Mouse (Mus musculus) liver, embryonic 11.5 days (tissue): ENCODE measurements at regions not wholly inside any gene's neighbourhood (a gene's known extent, or its start where the extent isn't known, plus 50 kb on each side); places are given as distances from the start of the nearest gene placed in this dataset.

Experiments used
- ATAC-seq: fragments of 200-750 bp; cut with Nextera tagmentation; replicated peaks from 2 replicates; pipeline ENCODE4 v1.8.0; 2017; ENCODE audit warnings: moderate number of reproducible peaks, mild to moderate bottlenecking, moderate TSS enrichment, moderate library complexity; ENCODE audit not compliant: low FRiP score
- DNase-seq: peaks from one replicate; pipeline ENCODE4 v3.0.0-alpha.2; 2017; ENCODE audit warnings: low spot score
- H3K27ac ChIP-seq: fragments of 300-500 bp; sonication (generic); 2 replicates; pipeline ENCODE4 v1.5.1; 2014; ENCODE audit warnings: mild to moderate bottlenecking, low read depth, low read length, control low read depth
- H3K27me3 ChIP-seq: fragments of 300-500 bp; sonication (generic); replicated peaks from 2 replicates; pipeline ENCODE4 v1.6.1; 2014; ENCODE audit warnings: low read length, mixed read lengths; ENCODE audit not compliant: control insufficient read depth, insufficient read depth
- H3K36me3 ChIP-seq: fragments of 300-500 bp; sonication (generic); 2 replicates; pipeline ENCODE4 v1.6.1; 2014; ENCODE audit warnings: mild to moderate bottlenecking, low read length, moderate library complexity, mixed read lengths; ENCODE audit not compliant: control insufficient read depth, insufficient read depth
- H3K4me1 ChIP-seq: fragments of 300-500 bp; sonication (generic); replicated peaks from 2 replicates; pipeline ENCODE4 v1.6.1; 2014; ENCODE audit warnings: low read length, mixed read lengths; ENCODE audit not compliant: control insufficient read depth, insufficient read depth
- H3K4me2 ChIP-seq: fragments of 300-500 bp; sonication (generic); 2 replicates; pipeline ENCODE4 v1.6.1; 2014; ENCODE audit warnings: mild to moderate bottlenecking, control low read depth, moderate library complexity
- H3K4me3 ChIP-seq: fragments of 300-500 bp; sonication (generic); 2 replicates; pipeline ENCODE4 v1.5.1; 2014; ENCODE audit warnings: low read depth, low read length, control low read depth
- H3K9ac ChIP-seq: fragments of 300-500 bp; sonication (generic); 2 replicates; pipeline ENCODE4 v1.6.1; 2014; ENCODE audit warnings: low read depth, low read length, control low read depth
- H3K9me3 ChIP-seq: fragments of 300-500 bp; sonication (generic); 2 replicates; pipeline ENCODE4 v1.6.1; 2016; ENCODE audit warnings: low read length, inconsistent platforms, mixed read lengths; ENCODE audit not compliant: control insufficient read depth
- WGBS: fragments of 180-500 bp; shearing (Covaris S2); extraction: QIAGEN DNeasy Blood & Tissue Kit; methylation state at CpG from one replicate; pipeline ENCODE4 v1.1.7; 2014; 5-methylcytosine and 5-hydroxymethylcytosine counted together

DNA sequence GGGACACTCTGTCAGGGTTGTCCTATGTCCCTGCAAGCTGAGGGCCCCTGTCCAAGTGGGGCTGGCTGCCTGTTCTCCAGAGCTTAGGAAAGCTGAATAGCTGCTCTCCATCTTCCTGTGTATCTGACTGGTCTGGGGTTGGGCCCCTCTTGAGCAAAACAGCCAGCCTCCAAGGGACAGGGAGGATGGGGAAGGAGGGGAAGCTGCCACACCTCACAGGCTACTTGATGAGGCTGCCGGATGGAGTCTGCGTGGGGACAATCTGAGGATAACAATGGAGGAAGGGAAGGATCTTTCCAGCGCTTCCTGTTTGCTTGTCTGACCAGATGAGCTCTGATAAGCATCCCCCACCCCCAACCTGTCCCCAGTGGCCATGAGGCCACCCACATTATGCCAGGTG is 57.1 kb upstream of the Ccnd1 start:
- no peak overlapping the region for H3K27ac ChIP-seq
- H3K36me3 ChIP-seq: no peaks in the 10 kb centered on the region
- H3K9ac ChIP-seq: no peak overlapping the region
- no peak overlapping the region for H3K4me3 ChIP-seq
- no peaks in the 10 kb centered on the region for H3K4me1 ChIP-seq
- no peak overlapping the region for H3K4me2 ChIP-seq
- no peaks in the 10 kb centered on the region for H3K9me3 ChIP-seq
- DNase-seq (no peak), ATAC-seq (no peak)
- H3K27me3 ChIP-seq: no peaks in the 10 kb centered on the region
- WGBS: 41% methylated on average over 3 of the region's 3 CpGs

DNA sequence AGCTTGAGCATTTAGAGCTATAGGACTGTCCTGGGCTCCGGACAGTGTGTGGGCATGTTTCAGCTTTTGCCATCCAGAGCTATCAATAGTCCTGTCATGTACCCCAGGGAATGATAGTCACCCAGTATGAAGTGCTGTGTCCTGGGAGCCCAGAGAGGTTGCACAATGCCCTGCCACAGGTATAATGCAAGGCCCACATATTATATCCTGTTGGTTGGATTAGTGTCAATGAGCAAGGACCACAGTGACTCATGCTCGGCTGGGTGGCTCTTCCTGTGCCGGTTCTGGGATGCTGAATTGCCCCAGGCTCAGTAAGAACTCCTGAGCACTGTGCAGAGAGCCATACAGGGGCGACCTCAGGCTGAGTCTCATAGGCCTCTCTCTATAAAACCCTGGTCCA is 54.5 kb upstream of the Ccnd1 start:
- Histone ChIP-seq H3K4me3 (no peak overlapping the region), H3K9me3 (no peaks in the 10 kb centered on the region), H3K36me3 (no peaks in the 10 kb centered on the region), H3K4me1 (no peaks in the 10 kb centered on the region), H3K27me3 (no peaks in the 10 kb centered on the region), H3K4me2 (no peak overlapping the region), H3K9ac (no peak overlapping the region), H3K27ac (no peak overlapping the region)
- ATAC-seq: no peak
- DNase-seq: no peak
- 70% methylated on average over 4 of the region's 4 CpGs for WGBS

DNA sequence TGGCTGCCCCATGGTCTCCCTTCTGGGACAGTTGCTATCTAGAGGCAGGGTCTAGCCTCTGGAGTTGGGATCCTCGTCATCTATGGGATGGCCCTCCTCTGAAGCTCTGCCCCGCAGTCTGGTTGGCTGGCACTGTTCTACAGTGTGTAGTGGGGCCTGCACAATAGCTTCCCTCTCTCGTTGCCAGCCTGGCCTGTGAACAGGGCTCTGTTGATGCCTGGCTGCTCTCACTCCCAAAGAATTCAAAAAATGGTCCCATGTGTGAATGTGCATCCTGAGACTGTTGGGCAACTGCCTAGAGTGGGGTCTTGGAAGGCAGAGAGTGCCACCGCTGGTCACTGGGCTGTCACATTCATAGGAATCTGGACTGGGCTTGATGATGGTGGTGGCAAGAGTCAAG is 53.8 kb upstream of the Ccnd1 start:
- H3K4me3 ChIP-seq: no peak overlapping the region
- DNase-seq (no peak), ATAC-seq (no peak)
- no peaks in the 10 kb centered on the region for H3K27me3 ChIP-seq
- H3K36me3 ChIP-seq: no peaks in the 10 kb centered on the region
- H3K4me1 ChIP-seq: no peaks in the 10 kb centered on the region
- H3K9me3 ChIP-seq: no peaks in the 10 kb centered on the region
- 83% methylated on average over 4 of the region's 4 CpGs for WGBS
- no peak overlapping the region for H3K4me2 ChIP-seq
- no peak overlapping the region for H3K9ac ChIP-seq
- H3K27ac ChIP-seq: no peak overlapping the region

DNA sequence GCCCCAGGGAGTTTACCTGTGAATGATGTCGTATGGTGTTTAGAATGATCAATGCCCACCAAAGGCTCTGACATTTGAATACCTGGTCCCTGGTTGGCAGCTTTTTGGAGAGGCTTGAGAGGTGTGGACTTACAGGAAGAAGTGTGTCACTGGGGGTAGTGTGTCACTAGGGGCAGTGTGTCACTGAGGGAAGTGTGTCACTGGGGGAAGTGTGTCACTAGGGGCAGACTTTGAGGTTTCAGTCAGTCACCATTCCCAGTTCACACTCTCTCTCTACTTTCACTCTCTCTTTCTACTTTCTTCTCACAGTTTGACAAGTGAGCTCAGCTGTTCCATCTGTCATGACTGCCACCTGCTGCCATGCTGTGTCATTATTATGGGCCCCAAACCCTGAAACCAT is 52.0 kb upstream of the Ccnd1 start:
- DNase-seq: no peak
- Histone ChIP-seq H3K4me1 (no peaks in the 10 kb centered on the region), H3K27ac (no peak overlapping the region), H3K9ac (no peak overlapping the region), H3K36me3 (no peaks in the 10 kb centered on the region), H3K4me2 (no peak overlapping the region), H3K4me3 (no peak overlapping the region), H3K27me3 (no peaks in the 10 kb centered on the region), H3K9me3 (no peaks in the 10 kb centered on the region)
- no peak for ATAC-seq
- WGBS: 86% methylated on average over 1 of the region's 1 CpGs
